Mouse (Mus musculus) heart, embryonic 14.5 days (tissue): Measurements from ENCODE around the gene Tchp. TPM values are rescaled to one million over a fixed set of nuclear protein-coding genes. Genes with fewer than 3 reads are reported as not detected.

ENCODE experiments used
- ATAC-seq: fragments of 200-750 bp; cut with Nextera tagmentation; 2 replicates; pipeline ENCODE4 v1.8.0; 2017; ENCODE audit warnings: low read depth, moderate TSS enrichment; ENCODE audit not compliant: insufficient number of reproducible peaks, insufficient read depth, low FRiP score
- H3K27ac ChIP-seq, 2 experiments: fragments of 200-500 bp in 1 of 2; fragments of 300-500 bp in 1 of 2; sonication (generic) in 1 of 2; replicated peaks in 1 of 2; 2 replicates each; pipeline ENCODE4 v1.5.1; 2012 to 2014; ENCODE audit warnings: low read depth in 2 of 2, low read length in 2 of 2, control low read depth in 1 of 2, mild to moderate bottlenecking in 1 of 2, mixed read lengths in 1 of 2; ENCODE audit not compliant: control insufficient read depth in 1 of 2, insufficient read depth in 1 of 2
- H3K27me3 ChIP-seq: fragments of 300-500 bp; sonication (generic); 2 replicates; pipeline ENCODE4 v1.6.1; 2014; ENCODE audit warnings: mild to moderate bottlenecking, low read length, control low read depth; ENCODE audit not compliant: control insufficient read depth, insufficient read depth
- H3K36me3 ChIP-seq: fragments of 300-500 bp; sonication (generic); 2 replicates; pipeline ENCODE4 v1.6.1; 2014; ENCODE audit warnings: mild to moderate bottlenecking, control low read depth, low read length, mixed read lengths; ENCODE audit not compliant: control insufficient read depth, insufficient read depth
- H3K4me1 ChIP-seq, 2 experiments: fragments of 200-500 bp in 1 of 2; fragments of 300-500 bp in 1 of 2; sonication (generic) in 1 of 2; 2 replicates each; pipeline ENCODE4 v1.6.1; 2012 to 2014; ENCODE audit warnings: low read length in 2 of 2, control low read depth in 1 of 2, mixed read lengths in 1 of 2; ENCODE audit not compliant: control insufficient read depth in 2 of 2, insufficient read depth in 2 of 2
- H3K4me2 ChIP-seq: fragments of 300-500 bp; sonication (generic); 2 replicates; pipeline ENCODE4 v1.6.1; 2014; ENCODE audit warnings: mild to moderate bottlenecking, low read length
- H3K4me3 ChIP-seq, 2 experiments: fragments of 200-500 bp in 1 of 2; fragments of 300-500 bp in 1 of 2; sonication (generic) in 1 of 2; 2 replicates each; pipeline ENCODE4 v1.5.1; 2012 to 2014; ENCODE audit warnings: low read length in 2 of 2, mild to moderate bottlenecking in 2 of 2, control low read depth in 1 of 2, low read depth in 1 of 2, moderate library complexity in 1 of 2; ENCODE audit not compliant: control insufficient read depth in 1 of 2, insufficient read depth in 1 of 2
- H3K9ac ChIP-seq: fragments of 300-500 bp; sonication (generic); 2 replicates; pipeline ENCODE4 v1.6.1; 2014; ENCODE audit warnings: mild to moderate bottlenecking, low read length
- H3K9me3 ChIP-seq: fragments of 300-500 bp; sonication (generic); 2 replicates; pipeline ENCODE4 v1.6.1; 2016; ENCODE audit warnings: low read length, control low read depth; ENCODE audit not compliant: control insufficient read depth
- WGBS: fragments of 180-500 bp; shearing (Covaris S2); extraction: QIAGEN DNeasy Blood & Tissue Kit; methylation state at CpG from one replicate; pipeline ENCODE4 v1.1.7; 2014; 5-methylcytosine and 5-hydroxymethylcytosine counted together
- polyA plus RNA-seq: library from polyadenylated mRNA; unstranded; fragments of >200 nt; fragmentation: Nextera tagmentation; extraction: Ambion mirVana; gene quantifications from 2 replicates; pipeline ENCODE4 v1.2.1, GENCODE M21; 2014

Gene Tchp
- 6.8 and 8.0 TPM in 2 replicates for polyA plus RNA-seq

DNA sequence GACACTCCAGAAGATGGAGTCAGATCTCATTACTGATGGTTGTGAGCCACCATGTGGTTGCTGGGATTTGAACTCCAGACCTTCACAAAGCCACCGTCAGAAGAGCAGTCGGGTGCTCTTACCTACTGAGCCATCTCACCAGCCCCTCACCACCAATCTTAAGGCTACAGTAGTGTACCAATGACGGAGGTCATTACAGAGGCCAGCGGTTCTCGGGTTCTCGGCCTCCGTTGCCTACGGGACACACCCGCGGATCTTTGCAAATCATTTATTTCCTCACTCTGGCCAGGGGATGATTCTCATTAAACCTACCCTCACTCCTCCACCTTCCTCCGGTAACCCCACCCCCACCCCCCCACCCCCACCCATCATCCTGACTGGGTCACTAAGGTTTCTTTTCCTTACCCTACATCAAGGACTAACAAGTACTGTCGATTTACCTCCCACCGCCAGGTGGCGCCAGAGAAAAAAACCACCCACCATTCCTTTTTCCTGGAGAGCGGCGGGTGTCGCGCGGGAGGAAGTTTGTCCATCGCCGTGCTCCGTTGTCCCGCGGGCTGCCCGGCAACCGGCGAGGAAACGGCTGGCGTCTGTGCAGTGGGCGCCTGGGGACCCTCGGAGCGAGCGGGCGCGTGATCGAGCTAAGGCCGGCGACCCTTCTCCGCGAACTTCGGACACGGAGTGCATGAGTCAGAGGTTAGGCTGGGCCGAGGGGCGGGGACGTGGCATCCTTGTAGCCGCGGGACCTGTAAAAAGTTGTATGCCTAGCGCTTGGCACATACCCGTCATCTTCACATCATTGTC lies at the start of gene Tchp:
TSS of gene Tchp (plus strand) at position 496 of the 804 bp plus-strand sequence.
- ATAC-seq: peak; percentile 62; the same call in 1 of the 2 replicates
- Histone ChIP-seq H3K9me3 (no peaks in the 10 kb centered on the region), H3K9ac (peak within 1 kb of the TSS; percentile 86), H3K27ac (no peak within 1 kb of the TSS), H3K27me3 (no peaks in the 10 kb centered on the region), H3K4me3 (peak within 1 kb of the TSS; percentile 93 to 99), H3K36me3 (peaks cover 32% of the 10 kb centered on the region), H3K4me2 (peak within 1 kb of the TSS; percentile 91), H3K4me1 (peaks cover 5 to 7% of the 10 kb centered on the region in 2 experiments; a peak in 3 of 4 replicates)
- WGBS: 3% methylated on average over 49 of the region's 49 CpGs

DNA sequence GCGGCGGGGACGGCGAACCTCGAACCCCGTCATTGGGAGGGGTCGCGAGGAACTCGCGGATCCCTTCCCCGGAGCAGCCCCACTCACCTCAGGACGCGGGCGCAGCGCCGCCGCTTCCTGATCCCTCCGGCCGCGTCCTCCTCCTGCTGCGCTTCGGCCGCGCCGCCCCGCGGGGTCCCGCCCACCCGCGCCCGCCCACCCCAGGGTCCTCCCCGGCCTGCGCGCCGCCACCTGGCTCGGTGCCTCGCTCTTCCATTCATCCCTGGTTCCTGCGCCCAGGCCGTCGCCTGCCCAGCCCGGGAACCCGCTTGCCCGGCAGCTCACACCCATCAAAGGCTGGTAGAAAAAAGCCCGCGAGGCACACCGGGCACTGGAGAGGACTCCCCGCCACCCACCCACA lies 49.3 kb upstream of the Tchp start, which contains the start of gene Trpv4:
TSS of gene Trpv4 (minus strand) at position 167 of the 400 bp plus-strand sequence.
- 1% methylated on average over 38 of the region's 47 CpGs for WGBS
- 0 out of 2 replicates have a peak, but pooled peaks have one; percentile 44 for ATAC-seq
- peaks cover 52% of the 10 kb centered on the region for H3K27me3 ChIP-seq

DNA sequence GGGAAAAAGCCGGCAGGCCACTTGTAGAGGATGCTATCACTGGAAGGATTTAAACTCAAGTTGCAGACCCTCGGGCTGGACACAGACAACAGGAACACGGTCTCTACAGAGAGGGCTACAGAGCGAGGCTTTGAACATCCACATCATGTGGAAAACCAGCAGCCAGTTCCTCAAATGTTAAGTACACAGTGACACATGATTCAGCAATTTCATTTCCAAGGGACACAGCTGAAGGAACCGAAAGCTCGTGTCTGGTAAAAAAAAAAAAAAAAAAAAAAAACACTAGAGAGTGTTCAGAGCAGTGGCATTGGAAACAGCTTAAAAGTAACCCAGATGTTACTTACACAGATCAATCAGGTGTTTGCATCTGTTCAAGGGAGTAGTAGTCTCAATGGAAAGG lies 46.5 kb upstream of the Tchp start:
- Histone ChIP-seq H3K4me2 (no peak overlapping the region), H3K27me3 (peaks cover 41% of the 10 kb centered on the region), H3K9me3 (no peaks in the 10 kb centered on the region), H3K4me3 (no peak overlapping the region), H3K4me1 (peaks cover 6 to 7% of the 10 kb centered on the region in 2 experiments; a peak in 3 of 4 replicates), H3K9ac (no peak overlapping the region), H3K36me3 (no peaks in the 10 kb centered on the region), H3K27ac (no peak overlapping the region)
- whole genome bisulfite sequencing: 66% methylated on average over 6 of the region's 6 CpGs
- no peak for ATAC-seq

More for the DNA sequence above, 49.3 kb upstream of the Tchp start, which contains the start of gene Trpv4:
- H3K9me3 ChIP-seq: no peaks in the 10 kb centered on the region
- peak within 1 kb of the TSS; percentile 52 to 56 for H3K4me3 ChIP-seq
- peak within 1 kb of the TSS; percentile 90 for H3K4me2 ChIP-seq
- peak within 1 kb of the TSS; percentile 66 for H3K9ac ChIP-seq
- peaks cover 6 to 7% of the 10 kb centered on the region in 2 experiments; a peak in 3 of 4 replicates for H3K4me1 ChIP-seq
- no peaks in the 10 kb centered on the region for H3K36me3 ChIP-seq
- H3K27ac ChIP-seq: no peak within 1 kb of the TSS

DNA sequence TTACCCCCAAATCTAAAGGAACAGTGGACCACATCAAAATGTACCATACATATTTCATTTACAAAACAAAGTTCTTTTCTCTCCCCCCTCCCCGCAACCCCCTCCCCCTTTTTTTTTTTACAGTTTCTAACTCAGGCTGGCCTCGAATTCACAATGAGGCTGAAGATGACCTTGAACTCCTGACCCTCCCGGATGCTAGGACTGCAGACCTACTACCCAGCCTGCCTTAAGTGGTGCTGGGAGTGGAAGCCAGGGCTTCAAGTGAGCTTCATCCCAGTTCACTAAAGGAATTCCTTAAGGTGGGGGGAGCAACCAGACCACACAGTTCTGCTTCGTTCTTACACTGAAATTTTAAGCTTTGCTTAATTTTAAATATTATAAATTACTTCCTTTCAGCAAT lies 43.4 kb upstream of the Tchp start:
- Histone ChIP-seq H3K27me3 (peaks cover 10% of the 10 kb centered on the region), H3K36me3 (no peaks in the 10 kb centered on the region), H3K27ac (no peak overlapping the region), H3K4me2 (no peak overlapping the region), H3K4me3 (no peak overlapping the region), H3K4me1 (no peaks in the 10 kb centered on the region), H3K9me3 (no peaks in the 10 kb centered on the region), H3K9ac (no peak overlapping the region)
- 70% methylated on average over 4 of the region's 4 CpGs for WGBS
- ATAC-seq: no peak

DNA sequence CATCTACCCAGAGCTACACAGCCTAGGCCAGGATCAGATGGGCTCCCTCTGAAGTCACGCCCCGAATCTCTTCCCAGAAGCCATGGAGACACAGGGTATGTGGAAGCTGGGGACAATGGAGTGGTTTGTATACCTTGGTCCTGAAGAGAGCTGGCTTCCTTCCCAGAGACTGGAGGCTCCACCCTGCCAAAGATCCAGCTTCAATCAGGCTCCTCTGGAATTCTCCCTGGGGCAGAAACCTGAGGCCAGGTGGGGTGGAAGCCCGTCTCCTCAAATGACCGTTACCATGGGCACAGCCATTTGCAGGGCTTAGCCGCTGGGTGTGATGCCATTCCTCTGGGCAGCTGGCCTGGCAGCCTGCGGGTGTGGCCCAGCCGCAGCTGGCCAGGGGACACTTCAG lies 42.8 kb upstream of the Tchp start:
- H3K9ac ChIP-seq: no peak overlapping the region
- 75% methylated on average over 7 of the region's 7 CpGs for WGBS
- H3K4me3 ChIP-seq: no peak overlapping the region
- H3K4me2 ChIP-seq: no peak overlapping the region
- no peaks in the 10 kb centered on the region for H3K9me3 ChIP-seq
- ATAC-seq: no peak
- no peaks in the 10 kb centered on the region for H3K4me1 ChIP-seq
- H3K27me3 ChIP-seq: peaks cover 3% of the 10 kb centered on the region
- no peaks in the 10 kb centered on the region for H3K36me3 ChIP-seq
- no peak overlapping the region for H3K27ac ChIP-seq

DNA sequence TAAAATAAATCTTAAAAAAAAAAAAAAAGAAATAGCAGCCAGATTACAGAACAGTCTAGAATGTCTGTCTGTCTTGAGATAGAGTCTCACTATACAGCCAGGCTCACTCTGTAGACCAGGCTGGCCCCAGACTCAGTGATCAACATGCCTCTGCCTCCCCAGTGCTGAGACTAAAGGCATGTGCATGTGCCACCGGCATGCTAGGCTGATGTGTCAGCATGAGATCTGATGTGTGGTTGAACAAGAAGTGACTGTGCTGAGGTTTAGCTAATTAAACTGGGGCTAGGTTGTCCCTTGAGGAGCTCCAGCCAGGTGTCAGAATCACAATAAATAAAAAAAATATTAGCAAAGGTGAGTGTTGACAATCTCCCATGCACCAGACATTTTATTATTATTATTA lies 40.9 kb upstream of the Tchp start:
- 58% methylated on average over 1 of the region's 1 CpGs for WGBS
- Histone ChIP-seq H3K9ac (no peak overlapping the region), H3K27ac (no peak overlapping the region)

DNA sequence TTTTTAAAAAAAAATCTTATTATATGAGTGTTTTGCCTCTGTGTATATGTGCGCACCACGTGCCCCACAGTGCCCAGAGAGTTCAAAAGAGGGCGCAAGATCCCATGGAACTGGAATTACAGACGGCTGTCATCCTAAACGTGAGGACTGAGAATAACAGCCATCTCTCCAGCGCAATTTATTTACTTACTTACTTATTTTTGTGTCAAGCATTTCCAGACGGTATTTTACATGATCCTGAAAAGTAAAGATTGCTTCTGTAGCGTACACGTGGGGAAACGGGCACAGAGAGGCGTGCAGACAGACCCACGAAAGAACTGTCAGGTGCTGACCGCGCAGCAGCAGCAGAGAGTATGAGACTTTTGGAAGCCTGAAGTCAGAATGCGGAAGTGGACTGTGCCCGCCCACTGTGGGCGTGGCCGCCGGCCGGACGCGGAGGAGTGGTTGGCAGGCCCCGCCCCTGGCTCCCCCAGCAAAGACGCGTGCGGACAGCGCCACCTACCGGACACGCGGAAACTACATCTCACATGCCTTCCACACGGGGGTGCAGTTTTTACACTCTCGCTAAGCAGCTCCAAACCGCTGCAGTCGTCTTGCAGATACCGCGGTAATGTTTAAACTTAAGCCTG lies 40.2 kb upstream of the Tchp start:
- peak overlapping the region; percentile 67 for H3K4me2 ChIP-seq
- H3K27me3 ChIP-seq: no peaks in the 10 kb centered on the region
- ATAC-seq: peak; percentile 90
- peak overlapping the region; percentile 65 to 76 for H3K27ac ChIP-seq
- peak overlapping the region; percentile 57; the same call in 1 of the 2 replicates for H3K9ac ChIP-seq
- H3K9me3 ChIP-seq: no peaks in the 10 kb centered on the region
- H3K36me3 ChIP-seq: peaks cover 3% of the 10 kb centered on the region; the same call in 1 of the 2 replicates
- 4% methylated on average over 36 of the region's 36 CpGs for WGBS
- H3K4me1 ChIP-seq: no peaks in the 10 kb centered on the region
- H3K4me3 ChIP-seq: peak overlapping the region; percentile 24 to 36

More for the DNA sequence above, 40.9 kb upstream of the Tchp start:
- Histone ChIP-seq H3K4me3 (no peak overlapping the region), H3K27me3 (no peaks in the 10 kb centered on the region), H3K9me3 (no peaks in the 10 kb centered on the region), H3K36me3 (peaks cover 3% of the 10 kb centered on the region; the same call in 1 of the 2 replicates), H3K4me2 (peak overlapping the region; percentile 67; the same call in 1 of the 2 replicates), H3K4me1 (no peaks in the 10 kb centered on the region)
- no peak for ATAC-seq
